Mouse (Mus musculus) cerebellum, adult 18-20 months (tissue): Measurements from ENCODE around the gene Cldn11.

Experiments used
- DNase-seq, 2 experiments: peaks; one replicate each; pipeline ENCODE4 v3.0.0; 2021

Gene Cldn11

GRCm38 (mm10) chr3:31162860-31163259 lies 13.1 kb downstream of the Cldn11 start:
- no peak for DNase-seq

- DNase-seq, result no peak
Observed at GRCm38 (mm10) chr3:31165803-31166202, 16.1 kb downstream of the Cldn11 start.

- DNase-seq, result no peak
Observed at GRCm38 (mm10) chr3:31166365-31166871, 16.7 kb downstream of the Cldn11 start.

GRCm38 (mm10) chr3:31190342-31190741 lies 40.6 kb downstream of the Cldn11 start:
- DNase-seq, result no peak

- DNase-seq, result no peak
Observed at GRCm38 (mm10) chr3:31191402-31191801, 41.7 kb downstream of the Cldn11 start.

- no peak for DNase-seq
Observed at GRCm38 (mm10) chr3:31199162-31199877, 49.6 kb downstream of the Cldn11 start.

- no peak for DNase-seq
Observed at GRCm38 (mm10) chr3:31203947-31204346, 54.2 kb downstream of the Cldn11 start.

GRCm38 (mm10) chr3:31205167-31205566 lies 55.4 kb downstream of the Cldn11 start:
- DNase-seq, result no peak

- DNase-seq, result no peak
Observed at GRCm38 (mm10) chr3:31208046-31208445, 58.3 kb downstream of the Cldn11 start.

GRCm38 (mm10) chr3:31208458-31208994 lies 58.8 kb downstream of the Cldn11 start:
- DNase-seq, result no peak

GRCm38 (mm10) chr3:31209001-31209400 lies 59.3 kb downstream of the Cldn11 start:
- DNase-seq, result no peak

- no peak for DNase-seq
Observed at GRCm38 (mm10) chr3:31212205-31213038, 62.7 kb downstream of the Cldn11 start.

GRCm38 (mm10) chr3:31213802-31214201 lies 64.1 kb downstream of the Cldn11 start:
- DNase-seq, result peak; percentile 69 to 84
